Mouse (Mus musculus): ENCODE measurements around the gene Isg15. TPM values are rescaled to one million over a fixed set of nuclear protein-coding genes. Genes with fewer than 3 reads are reported as not detected.

Isg15 gene
- polyA plus RNA-seq (2015; fragmentation: Nextera tagmentation; extraction: Ambion mirVana) = 5.4 and 5.6 TPM in 2 replicates

GRCm38 (mm10) chr4:156200623-156201475, at the start of gene Isg15:
TSS of gene Isg15 (minus strand) at chr4:156200818.

GRCm38 (mm10) chr4:156235808-156236533, 35.4 kb upstream of the Isg15 start, which contains the start of gene Noc2l:
TSS of gene Noc2l (plus strand) at chr4:156236010.

GRCm38 (mm10) chr4:156234701-156235213, 34.1 kb upstream of the Isg15 start, which contains the start of gene Plekhn1:
TSS of gene Plekhn1 (minus strand) at chr4:156234857.

GRCm38 (mm10) chr4:156215649-156216048, 15.0 kb upstream of the Isg15 start, which contains the start of gene Perm1:
TSS of gene Perm1 (plus strand) at chr4:156215868.

GRCm38 (mm10) chr4:156203001-156203412, 2.4 kb upstream of the Isg15 start, which contains the start of gene AW011738:
TSS of gene AW011738 (plus strand) at chr4:156203304.

GRCm38 (mm10) chr4:156197131-156197828, 3.3 kb downstream of the Isg15 start, which contains the start of gene Agrn:
TSS of gene Agrn (minus strand) at chr4:156197488.

Small RNAs within 50 kb of the gene (microRNA-seq; reads per million reads assigned to microRNA genes)
- gene Mir7658 = 0.85 to 1.5 reads per million in 2 experiments

Other genes with a start within 250 kb of the Isg15 start
- gene C1qtnf12, start 238.5 kb downstream of the Isg15 start, polyA plus RNA-seq (2015; fragmentation: Nextera tagmentation; extraction: Ambion mirVana) = 22.7 and 51.1 TPM in 2 replicates
- gene B3galt6, start 208.2 kb downstream of the Isg15 start, polyA plus RNA-seq (2015; fragmentation: Nextera tagmentation; extraction: Ambion mirVana) = 8.4 and 8.5 TPM in 2 replicates
- gene Sdf4, start 207.9 kb downstream of the Isg15 start, polyA plus RNA-seq (2015; fragmentation: Nextera tagmentation; extraction: Ambion mirVana) = 85.8 and 116 TPM in 2 replicates
- 0.23 and 0.38 TPM in 2 replicates for gene Tnfrsf4, start 187.0 kb downstream of the Isg15 start, polyA plus RNA-seq (2015; fragmentation: Nextera tagmentation; extraction: Ambion mirVana)
- 1.0 and 1.3 TPM in 2 replicates for gene Tnfrsf18, start 174.7 kb downstream of the Isg15 start, polyA plus RNA-seq (2015; fragmentation: Nextera tagmentation; extraction: Ambion mirVana)
- not detected in 2 replicates for gene Ttll10, start 141.4 kb downstream of the Isg15 start, polyA plus RNA-seq (2015; fragmentation: Nextera tagmentation; extraction: Ambion mirVana)
- gene 9430015G10Rik, start 90.8 kb downstream of the Isg15 start, polyA plus RNA-seq (2015; fragmentation: Nextera tagmentation; extraction: Ambion mirVana) = 4.9 and 5.1 TPM in 2 replicates
- 0.19 TPM in 1 of 2 replicates, not detected in the other for gene Rnf223, start 70.3 kb downstream of the Isg15 start, polyA plus RNA-seq (2015; fragmentation: Nextera tagmentation; extraction: Ambion mirVana)
- gene Agrn, start 3.3 kb downstream of the Isg15 start, polyA plus RNA-seq (2015; fragmentation: Nextera tagmentation; extraction: Ambion mirVana) = 9.7 and 10.3 TPM in 2 replicates
- gene AW011738, start 2.5 kb upstream of the Isg15 start, polyA plus RNA-seq (2015; fragmentation: Nextera tagmentation; extraction: Ambion mirVana) = 1.4 and 2.0 TPM in 2 replicates
- 17.7 and 19.9 TPM in 2 replicates for gene Perm1, start 15.1 kb upstream of the Isg15 start, polyA plus RNA-seq (2015; fragmentation: Nextera tagmentation; extraction: Ambion mirVana)
- gene Plekhn1, start 34.0 kb upstream of the Isg15 start, polyA plus RNA-seq (2015; fragmentation: Nextera tagmentation; extraction: Ambion mirVana) = 7.1 TPM in 2 replicates
- gene Noc2l, start 35.2 kb upstream of the Isg15 start, polyA plus RNA-seq (2015; fragmentation: Nextera tagmentation; extraction: Ambion mirVana) = 21.8 and 23.8 TPM in 2 replicates
- not detected in 2 replicates for gene Samd11, start 54.8 kb upstream of the Isg15 start, polyA plus RNA-seq (2015; fragmentation: Nextera tagmentation; extraction: Ambion mirVana)
- gene Vmn2r-ps159, start 130.3 kb upstream of the Isg15 start, polyA plus RNA-seq (2015; fragmentation: Nextera tagmentation; extraction: Ambion mirVana) = not detected in 2 replicates